Comparison of ENCODE assay signal across 8 mouse cellular contexts in the genomic region with DNA sequence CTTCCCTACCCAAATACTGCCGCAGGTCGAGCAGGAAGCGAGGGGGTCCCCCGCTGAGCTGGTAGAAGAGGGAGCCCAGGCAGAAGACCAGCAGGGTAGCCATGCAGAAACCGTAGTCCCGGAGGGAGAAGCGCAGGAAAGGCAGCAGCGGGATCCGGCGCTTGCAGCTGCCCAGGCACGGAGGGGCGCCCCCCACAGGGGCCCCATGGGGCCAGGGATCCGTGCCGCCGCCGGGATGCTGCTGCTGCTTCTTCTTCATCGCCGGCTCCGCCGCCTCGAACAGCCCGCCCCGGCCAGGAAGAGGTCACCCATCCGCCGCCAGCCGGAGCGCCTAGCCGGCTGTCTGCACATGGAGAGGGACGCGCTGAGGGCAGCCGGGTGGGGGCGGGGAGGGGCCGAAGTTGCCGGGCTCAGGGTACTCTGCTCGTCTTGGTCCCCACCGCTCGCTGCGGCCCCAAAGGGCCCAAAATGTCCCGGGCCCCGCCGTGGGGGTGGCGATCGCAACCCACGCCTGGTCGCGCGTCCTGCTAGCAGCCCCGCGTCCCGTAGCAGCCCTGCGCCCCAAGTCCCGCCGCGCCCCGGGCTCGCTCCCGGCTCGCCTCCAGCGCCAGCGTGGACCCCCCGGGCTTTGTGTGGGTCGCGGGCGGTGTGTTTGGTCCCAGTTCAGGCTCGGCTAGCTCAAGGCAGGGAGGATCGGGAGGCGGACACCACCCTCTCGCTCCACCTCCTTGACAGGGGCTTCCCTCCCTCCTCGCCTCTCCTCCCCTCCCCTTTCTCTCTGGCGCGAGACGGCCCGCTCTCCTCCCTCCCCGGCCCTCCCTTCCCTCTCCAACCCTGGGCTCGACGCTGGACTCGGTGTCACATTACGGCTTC. TPM values are rescaled to one million over a fixed set of nuclear protein-coding genes. Genes with fewer than 3 reads are reported as not detected.
A peak's percentile ranks its signal among the peaks of the same experiment; 100 is the strongest.
DNase-seq lines count a peak whose midpoint lies in the region; ATAC-seq lines count a peak whose summit lies in the region.

Gene Ust, minus strand, starts transcription at position 685 of the 873 bp plus-strand sequence.

- peak; percentile 65 for ATAC-seq in megakaryocyte progenitor cell, adult 5-6 weeks (replicated peaks; ENCODE audit: poor library complexity)

- intact Hi-C loops in gastrocnemius, postnatal 14 days (cut with DNase I; ENCODE audit: low total_unique reads), result loop anchor here (10.0 kb wide), 1 partner anchor 194 kb away; no protein-coding TSS in a partner anchor
- intact Hi-C loops in left cerebral cortex, postnatal 25 days (cut with DNase I), result loop anchor here (2.0 to 10.0 kb wide), 3 partner anchors 196 to 714 kb away; no protein-coding TSS in a partner anchor

- DNase-seq in adrenal gland, adult (ENCODE audit: inconsistent age in 2 of 2, low spot score in 1 of 2), result peak; percentile 80 to 94
- peak; percentile 93 for DNase-seq in embryo, embryonic 10 days (ENCODE audit: low spot score)
- peak; percentile 87 for DNase-seq in gastrocnemius, postnatal 14 days
- peak; percentile 76 for DNase-seq in induced T-regulatory cell, adult 2 months (ENCODE audit: low read depth)
- peak; percentile 58 to 59 for DNase-seq in left cerebral cortex, postnatal 25 days (ENCODE audit: low spot score in 2 of 2)
- peak; percentile 75 for DNase-seq in right cerebral cortex, postnatal 25 days
- peak; percentile 78 to 86 for DNase-seq in urinary bladder, postnatal 4 days (ENCODE audit: low spot score in 2 of 2)

RNA-seq across cellular contexts. Expression of gene Ust, which starts in this region (rescaled TPM):
- total RNA-seq in gastrocnemius, postnatal 14 days (2021), result 1 to 10 TPM; 2.1 to 2.3 TPM
- 10 to 100 TPM; 23.1 to 25.3 TPM for total RNA-seq in left cerebral cortex, postnatal 25 days (2021)
- total RNA-seq in megakaryocyte progenitor cell, adult 5-6 weeks (2015), result 0.47 and 0.56 TPM in 2 replicates
- 0.14 and 0.21 TPM in 2 replicates for total RNA-seq in megakaryocyte progenitor cell, adult 5-6 weeks (2017)

Comparison
In these comparisons a context has a peak if more than half of its experiments do, and no peak if none do; other contexts are left out.
1. Peak in every context shown above with its lines: DNase-seq and ATAC-seq.
2. RNA of gene Ust (total RNA-seq): 23.1 to 25.3 TPM in left cerebral cortex, postnatal 25 days; 2.1 to 2.3 TPM in gastrocnemius, postnatal 14 days and 0.14 to 0.56 TPM in megakaryocyte progenitor cell, adult 5-6 weeks; every median in the first group is over 4 times any median in the second.
3. Peak in ATAC-seq in megakaryocyte progenitor cell, adult 5-6 weeks; RNA of the gene not detected or under 1 TPM.